Mouse (Mus musculus) adrenal gland, postnatal 10 days (tissue): ENCODE results near the gene Mrps7. TPM values are rescaled to one million over a fixed set of nuclear protein-coding genes. Genes with fewer than 3 reads are reported as not detected.
"Not testable (repeated sequence)": the region's sequence is repeated elsewhere in the genome, so short reads cannot be mapped to it uniquely, and the experiment has no call there.

ENCODE experiments used
- DNase-seq: peaks from one replicate; pipeline ENCODE4 v3.0.0; 2021; ENCODE audit warnings: mixed read lengths
- total RNA-seq, 2 experiments: library from RNA; stranded (reverse); gene quantifications; 2 replicates each; pipeline ENCODE4 v1.2.3; 2021

Gene Mrps7
- total RNA-seq, 2 experiments from 2014 or later, result 92.1 to 92.6 TPM

GRCm38 (mm10) chr11:115628465-115629101, 24.9 kb downstream of the Mrps7 start:
- no peak for DNase-seq

- DNase-seq, result no peak
These were observed 26.2 kb downstream of the Mrps7 start for GRCm38 (mm10) chr11:115629734-115630531.

GRCm38 (mm10) chr11:115630532-115631504, 27.1 kb downstream of the Mrps7 start:
- no peak for DNase-seq

- DNase-seq, result peak; percentile 63
These were observed 27.8 kb downstream of the Mrps7 start for GRCm38 (mm10) chr11:115631505-115631890.

GRCm38 (mm10) chr11:115632247-115632646, 28.5 kb downstream of the Mrps7 start:
- DNase-seq, result no peak

GRCm38 (mm10) chr11:115632862-115633261, 29.1 kb downstream of the Mrps7 start:
- no peak for DNase-seq

GRCm38 (mm10) chr11:115634109-115634508, 30.4 kb downstream of the Mrps7 start:
- no peak for DNase-seq

- no peak for DNase-seq
These were observed 31.3 kb downstream of the Mrps7 start for GRCm38 (mm10) chr11:115635041-115635440.

GRCm38 (mm10) chr11:115635484-115635883, 31.8 kb downstream of the Mrps7 start:
- no peak for DNase-seq

GRCm38 (mm10) chr11:115636960-115637359, 33.2 kb downstream of the Mrps7 start:
- DNase-seq, result no peak

GRCm38 (mm10) chr11:115638498-115639409, 35.0 kb downstream of the Mrps7 start:
- no peak for DNase-seq

- no peak for DNase-seq
These were observed 35.8 kb downstream of the Mrps7 start for GRCm38 (mm10) chr11:115639540-115639939.

- no peak for DNase-seq
These were observed 36.6 kb downstream of the Mrps7 start for GRCm38 (mm10) chr11:115640311-115640828.

- no peak for DNase-seq
These were observed 37.4 kb downstream of the Mrps7 start for GRCm38 (mm10) chr11:115640978-115641663.

GRCm38 (mm10) chr11:115641664-115642036, 37.9 kb downstream of the Mrps7 start:
- no peak for DNase-seq

GRCm38 (mm10) chr11:115642705-115643104, 39.0 kb downstream of the Mrps7 start:
- no peak for DNase-seq

GRCm38 (mm10) chr11:115643265-115643664, 39.5 kb downstream of the Mrps7 start:
- DNase-seq, result no peak

GRCm38 (mm10) chr11:115644308-115644707, 40.6 kb downstream of the Mrps7 start:
- DNase-seq, result no peak

GRCm38 (mm10) chr11:115645498-115645897, 41.8 kb downstream of the Mrps7 start:
- DNase-seq, result not testable (repeated sequence)

GRCm38 (mm10) chr11:115646439-115646838, 42.7 kb downstream of the Mrps7 start:
- DNase-seq, result no peak

- DNase-seq, result peak; percentile 70
These were observed 43.7 kb downstream of the Mrps7 start for GRCm38 (mm10) chr11:115647459-115647858.
